Mouse (Mus musculus) cerebellum, adult 11-12 months (tissue): ENCODE measurements around the gene Papolb.

Source experiments
- DNase-seq: peaks from one replicate; pipeline ENCODE4 v3.0.0; 2022

The Papolb gene

DNA sequence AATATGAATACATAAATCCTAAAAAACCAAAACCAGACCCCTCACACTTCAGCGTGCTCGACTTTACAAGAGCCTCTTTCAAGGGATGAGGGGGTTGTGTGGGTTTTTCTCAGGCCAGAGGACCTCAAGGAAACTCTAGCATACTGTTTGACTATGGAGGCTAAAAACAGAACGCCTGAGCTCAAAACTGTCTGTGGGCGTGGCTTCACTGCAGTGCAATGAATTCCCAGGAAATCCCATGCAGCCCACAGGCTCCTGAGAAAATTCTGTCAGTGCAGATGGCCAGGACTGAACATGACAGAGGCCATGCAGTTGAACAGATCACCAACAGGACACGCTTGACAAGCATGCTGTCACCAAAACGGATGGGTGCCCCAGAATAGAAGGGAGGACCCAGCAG lies 10.9 kb downstream of the Papolb start:
- no peak for DNase-seq

DNA sequence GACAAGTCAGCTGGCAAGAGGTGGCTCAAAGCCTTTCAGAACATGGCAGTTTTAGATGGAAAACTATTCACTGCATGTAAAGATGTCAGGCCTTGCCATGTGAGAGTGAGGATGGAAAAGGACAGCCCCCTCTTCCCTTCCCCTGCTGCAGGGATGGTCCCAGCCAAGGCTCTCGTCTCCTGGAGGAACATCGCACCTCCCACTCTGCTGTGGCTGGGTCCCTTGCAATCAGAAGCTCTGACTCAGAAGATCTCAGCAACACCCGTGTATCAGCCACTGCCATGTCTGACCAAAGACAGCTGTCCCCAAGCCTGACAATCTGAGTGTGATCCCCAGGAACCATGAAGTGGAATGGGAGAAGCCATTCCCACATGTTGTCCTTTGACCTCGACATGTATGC lies 17.8 kb downstream of the Papolb start:
- DNase-seq, result no peak

GRCm38 (mm10) chr5:142510061-142510414 lies 19.8 kb downstream of the Papolb start:
- DNase-seq, result no peak

- DNase-seq, result peak; percentile 89
Measured at GRCm38 (mm10) chr5:142509141-142510060, 20.5 kb downstream of the Papolb start.

- peak; percentile 53 for DNase-seq
Measured at GRCm38 (mm10) chr5:142505695-142506423, 24.0 kb downstream of the Papolb start.

DNA sequence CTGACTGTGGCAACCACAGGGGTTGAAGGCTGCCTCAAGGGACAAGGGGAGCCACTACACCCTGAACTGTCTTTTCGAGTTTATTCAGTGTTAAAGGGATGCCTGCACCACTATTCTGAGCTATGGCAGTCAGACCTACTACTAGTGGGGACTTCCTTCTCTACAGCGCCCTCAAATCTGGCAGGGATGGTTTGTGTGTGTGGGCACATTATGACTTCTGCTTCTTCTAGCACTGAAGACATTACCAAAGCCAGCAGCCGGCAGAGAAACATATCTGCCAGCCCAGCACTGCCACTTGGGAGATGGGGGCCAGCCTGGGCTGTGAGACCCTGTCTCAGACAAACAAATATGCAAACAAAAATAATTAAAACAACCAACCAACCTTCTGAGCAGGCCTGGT lies 25.7 kb downstream of the Papolb start:
- no peak for DNase-seq

DNA sequence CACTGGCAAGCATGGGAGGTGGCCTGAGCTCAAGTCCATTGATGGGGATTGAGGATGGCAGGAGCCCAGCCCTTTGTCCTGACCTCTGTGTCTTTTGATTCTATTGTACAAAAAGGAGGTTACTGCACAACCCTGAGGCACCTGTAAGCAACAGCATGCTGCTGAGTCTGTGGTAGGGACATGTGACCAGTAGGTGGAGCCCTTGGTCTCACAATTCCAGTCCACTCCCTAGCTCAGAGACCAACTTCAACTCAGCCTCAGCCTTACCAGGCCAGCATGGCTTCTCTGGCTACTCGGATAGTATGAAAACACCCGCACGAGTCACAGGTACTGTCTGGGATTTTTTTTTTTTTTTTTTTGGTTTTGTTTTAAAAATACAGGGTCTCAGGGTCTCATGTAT lies 27.5 kb downstream of the Papolb start:
- peak; percentile 91 for DNase-seq

- no peak for DNase-seq
Measured at GRCm38 (mm10) chr5:142500918-142501317, 29.0 kb downstream of the Papolb start.

GRCm38 (mm10) chr5:142498964-142499363 lies 30.9 kb downstream of the Papolb start:
- DNase-seq, result no peak

- DNase-seq, result peak; percentile 83
Measured at GRCm38 (mm10) chr5:142495321-142496096, 34.4 kb downstream of the Papolb start.

DNA sequence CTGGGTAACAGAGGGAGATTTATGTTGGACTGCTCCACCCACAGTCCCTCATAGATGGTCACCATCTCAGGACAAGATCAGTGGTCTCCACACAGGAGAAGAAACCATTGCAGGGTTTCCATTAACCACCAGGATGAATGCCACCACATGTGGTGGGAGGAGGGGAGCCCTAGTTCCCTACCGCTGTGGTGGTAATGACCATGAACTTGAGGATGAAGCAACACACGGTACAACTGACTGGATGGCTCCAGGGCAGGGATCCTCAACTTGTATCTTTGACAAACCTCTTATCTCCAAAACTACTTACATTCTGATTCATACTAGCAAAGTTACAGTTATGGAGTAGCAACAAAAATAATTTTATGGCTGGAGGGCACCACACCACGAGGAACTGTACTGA lies 36.6 kb downstream of the Papolb start:
- no peak for DNase-seq

- DNase-seq, result no peak
Measured at GRCm38 (mm10) chr5:142489955-142490707, 39.7 kb downstream of the Papolb start.

DNA sequence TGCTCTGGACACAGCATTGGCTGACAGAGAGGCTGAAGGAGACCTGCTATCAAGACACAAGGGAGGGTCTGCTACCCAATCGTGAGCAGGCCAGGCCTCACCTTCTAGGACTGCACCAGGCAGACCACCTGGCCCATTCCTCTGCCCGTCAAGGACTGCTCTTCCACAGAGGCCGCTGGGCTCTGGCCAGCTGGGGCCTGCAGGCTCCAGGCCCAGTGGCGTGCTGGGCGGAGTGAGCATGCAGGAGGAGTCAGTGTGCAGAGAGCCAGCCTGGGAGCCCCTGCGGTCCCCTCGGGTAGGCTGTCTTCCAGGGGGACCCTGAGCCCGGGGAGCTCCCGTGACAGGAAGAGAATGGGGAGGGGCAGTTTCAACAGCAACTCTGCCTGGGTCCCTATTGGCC lies 43.2 kb downstream of the Papolb start:
- DNase-seq, result no peak

- no peak for DNase-seq
Measured at GRCm38 (mm10) chr5:142483581-142483980, 46.3 kb downstream of the Papolb start.

DNA sequence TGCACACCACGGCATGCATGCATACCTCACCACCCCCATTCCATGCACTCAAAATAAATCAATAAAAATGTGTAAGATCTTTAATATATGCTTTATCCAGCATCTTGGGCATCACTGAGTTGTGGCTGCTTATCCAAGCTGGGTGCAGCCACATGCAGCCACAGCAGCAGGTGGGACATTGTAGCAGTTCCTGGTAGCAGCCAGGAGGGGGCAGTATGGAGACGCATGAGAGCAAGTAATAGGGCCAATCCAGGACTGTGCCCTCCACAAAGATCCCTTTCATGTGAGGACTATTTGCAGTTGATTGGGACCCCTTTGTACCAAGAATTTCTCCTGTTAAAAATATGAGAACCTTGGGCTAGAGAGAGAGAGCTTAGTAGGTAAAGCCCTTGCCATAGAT lies 47.4 kb downstream of the Papolb start:
- no peak for DNase-seq

GRCm38 (mm10) chr5:142478829-142479435 lies 50.9 kb downstream of the Papolb start:
- DNase-seq, result peak; percentile 78

GRCm38 (mm10) chr5:142477866-142478615 lies 51.8 kb downstream of the Papolb start:
- no peak for DNase-seq

DNA sequence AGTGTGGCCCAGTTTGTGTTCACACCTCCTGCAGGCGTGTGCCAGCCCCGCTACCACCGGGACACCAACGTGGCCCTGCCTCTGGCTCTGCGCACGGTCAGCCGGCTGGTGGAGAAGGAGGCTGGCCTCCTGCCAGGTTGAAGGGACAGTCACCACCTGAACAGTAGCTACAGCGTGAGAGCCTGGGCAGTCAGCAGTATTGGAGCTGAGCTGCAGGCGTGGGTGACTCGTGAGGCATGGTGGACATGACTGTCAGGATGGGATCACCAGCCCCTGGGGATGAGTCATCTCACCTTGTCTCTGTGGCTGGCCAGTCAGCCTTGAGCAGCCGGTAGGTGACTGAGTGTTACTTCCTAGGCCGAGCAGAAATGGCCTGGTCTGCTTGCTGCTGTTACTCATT lies 52.5 kb downstream of the Papolb start:
- peak; percentile 71 for DNase-seq
